Mouse (Mus musculus) liver, embryonic 11.5 days (tissue): ENCODE data around the gene Gm5771. TPM values are rescaled to one million over a fixed set of nuclear protein-coding genes. Genes with fewer than 3 reads are reported as not detected.
A peak's percentile ranks its signal among the peaks of the same experiment; 100 is the strongest.
"Not testable (repeated sequence)": the region's sequence is repeated elsewhere in the genome, so short reads cannot be mapped to it uniquely, and the experiment has no call there.

ENCODE experiments used
- ATAC-seq: fragments of 200-750 bp; cut with Nextera tagmentation; replicated peaks from 2 replicates; pipeline ENCODE4 v1.8.0; 2017; ENCODE audit warnings: moderate number of reproducible peaks, mild to moderate bottlenecking, moderate TSS enrichment, moderate library complexity; ENCODE audit not compliant: low FRiP score
- DNase-seq: peaks from one replicate; pipeline ENCODE4 v3.0.0-alpha.2; 2017; ENCODE audit warnings: low spot score
- H3K27ac ChIP-seq: fragments of 300-500 bp; sonication (generic); 2 replicates; pipeline ENCODE4 v1.5.1; 2014; ENCODE audit warnings: mild to moderate bottlenecking, low read depth, low read length, control low read depth
- H3K27me3 ChIP-seq: fragments of 300-500 bp; sonication (generic); replicated peaks from 2 replicates; pipeline ENCODE4 v1.6.1; 2014; ENCODE audit warnings: low read length, mixed read lengths; ENCODE audit not compliant: control insufficient read depth, insufficient read depth
- H3K36me3 ChIP-seq: fragments of 300-500 bp; sonication (generic); 2 replicates; pipeline ENCODE4 v1.6.1; 2014; ENCODE audit warnings: mild to moderate bottlenecking, low read length, moderate library complexity, mixed read lengths; ENCODE audit not compliant: control insufficient read depth, insufficient read depth
- H3K4me1 ChIP-seq: fragments of 300-500 bp; sonication (generic); replicated peaks from 2 replicates; pipeline ENCODE4 v1.6.1; 2014; ENCODE audit warnings: low read length, mixed read lengths; ENCODE audit not compliant: control insufficient read depth, insufficient read depth
- H3K4me2 ChIP-seq: fragments of 300-500 bp; sonication (generic); 2 replicates; pipeline ENCODE4 v1.6.1; 2014; ENCODE audit warnings: mild to moderate bottlenecking, control low read depth, moderate library complexity
- H3K4me3 ChIP-seq: fragments of 300-500 bp; sonication (generic); 2 replicates; pipeline ENCODE4 v1.5.1; 2014; ENCODE audit warnings: low read depth, low read length, control low read depth
- H3K9ac ChIP-seq: fragments of 300-500 bp; sonication (generic); 2 replicates; pipeline ENCODE4 v1.6.1; 2014; ENCODE audit warnings: low read depth, low read length, control low read depth
- H3K9me3 ChIP-seq: fragments of 300-500 bp; sonication (generic); 2 replicates; pipeline ENCODE4 v1.6.1; 2016; ENCODE audit warnings: low read length, inconsistent platforms, mixed read lengths; ENCODE audit not compliant: control insufficient read depth
- WGBS: fragments of 180-500 bp; shearing (Covaris S2); extraction: QIAGEN DNeasy Blood & Tissue Kit; methylation state at CpG from one replicate; pipeline ENCODE4 v1.1.7; 2014; 5-methylcytosine and 5-hydroxymethylcytosine counted together
- polyA plus RNA-seq: library from polyadenylated mRNA; unstranded; fragments of >200 nt; fragmentation: Nextera tagmentation; extraction: Ambion mirVana; gene quantifications from 2 replicates; pipeline ENCODE4 v1.2.1, GENCODE M21; 2014

The Gm5771 gene
- polyA plus RNA-seq, result not detected in 2 replicates

GRCm38 (mm10) chr6:41392056-41392455 lies at the start of gene Gm5771:
Gene Gm5771, plus strand, starts transcription at chr6:41392356.
- ATAC-seq, DNase-seq, H3K36me3 ChIP-seq, H3K4me2 ChIP-seq, H3K4me3 ChIP-seq, H3K9ac ChIP-seq, H3K27ac ChIP-seq, H3K27me3 ChIP-seq, H3K9me3 ChIP-seq, H3K4me1 ChIP-seq: not testable (repeated sequence)

- Histone ChIP-seq H3K9ac (no peak within 1 kb of the TSS), H3K4me2 (no peak within 1 kb of the TSS), H3K4me3 (no peak within 1 kb of the TSS), H3K27me3 (no peaks in the 10 kb centered on the region), H3K4me1 (no peaks in the 10 kb centered on the region), H3K27ac (no peak within 1 kb of the TSS), H3K9me3 (no peaks in the 10 kb centered on the region), H3K36me3 (no peaks in the 10 kb centered on the region)
- ATAC-seq (no peak), DNase-seq (no peak)
- WGBS, result 76% methylated on average over 2 of the region's 2 CpGs
Measured at GRCm38 (mm10) chr6:41353932-41354331, 38.2 kb upstream of the Gm5771 start, which contains the start of gene Try10. Gene Try10, plus strand, starts transcription at chr6:41354105.

GRCm38 (mm10) chr6:41373772-41374171 lies 18.4 kb upstream of the Gm5771 start:
- not testable (repeated sequence) for DNase-seq, H3K4me3 ChIP-seq, H3K9me3 ChIP-seq, H3K27me3 ChIP-seq, H3K4me2 ChIP-seq, ATAC-seq, H3K36me3 ChIP-seq, H3K9ac ChIP-seq, H3K4me1 ChIP-seq, H3K27ac ChIP-seq
- 69% methylated on average over 2 of the region's 2 CpGs for WGBS

- not testable (repeated sequence) for H3K4me1 ChIP-seq, H3K27ac ChIP-seq, H3K27me3 ChIP-seq, DNase-seq, ATAC-seq, H3K4me2 ChIP-seq, H3K4me3 ChIP-seq, H3K36me3 ChIP-seq, H3K9ac ChIP-seq, H3K9me3 ChIP-seq
Measured at GRCm38 (mm10) chr6:41377578-41377977, 14.6 kb upstream of the Gm5771 start, which contains the start of gene Prss3. Gene Prss3, minus strand, starts transcription at chr6:41377678.

GRCm38 (mm10) chr6:41386781-41387180 lies 5.4 kb upstream of the Gm5771 start:
- H3K27me3 ChIP-seq, result no peaks in the 10 kb centered on the region
- DNase-seq, result no peak
- H3K4me2 ChIP-seq, result no peak overlapping the region
- no peaks in the 10 kb centered on the region for H3K36me3 ChIP-seq
- H3K27ac ChIP-seq, result no peak overlapping the region
- WGBS, result 59% methylated on average over 2 of the region's 2 CpGs
- no peak overlapping the region for H3K4me3 ChIP-seq
- ATAC-seq, result peak; percentile 49; the same call in 1 of the 2 replicates
- no peak overlapping the region for H3K9ac ChIP-seq
- no peaks in the 10 kb centered on the region for H3K9me3 ChIP-seq
- no peaks in the 10 kb centered on the region for H3K4me1 ChIP-seq

- not testable (repeated sequence) for H3K4me2 ChIP-seq, DNase-seq, H3K27ac ChIP-seq, H3K4me3 ChIP-seq, H3K9ac ChIP-seq, H3K27me3 ChIP-seq, H3K9me3 ChIP-seq, H3K36me3 ChIP-seq, ATAC-seq, H3K4me1 ChIP-seq
- 53% methylated on average over 1 of the region's 1 CpGs for WGBS
Measured at GRCm38 (mm10) chr6:41391640-41392039, 516 bp upstream of the Gm5771 start.

GRCm38 (mm10) chr6:41442261-41442660 lies 50.1 kb downstream of the Gm5771 start:
- not testable (repeated sequence) for H3K27me3 ChIP-seq, H3K4me3 ChIP-seq, H3K9ac ChIP-seq, H3K4me2 ChIP-seq, ATAC-seq, H3K9me3 ChIP-seq, DNase-seq, H3K36me3 ChIP-seq, H3K27ac ChIP-seq, H3K4me1 ChIP-seq
- 75% methylated on average over 1 of the region's 2 CpGs for WGBS

GRCm38 (mm10) chr6:41446045-41446444 lies 53.9 kb downstream of the Gm5771 start, which contains the start of gene Gm10334:
Gene Gm10334, minus strand, starts transcription at chr6:41446145.
- H3K36me3 ChIP-seq, H3K27ac ChIP-seq, ATAC-seq, H3K4me1 ChIP-seq, H3K9me3 ChIP-seq, H3K27me3 ChIP-seq, H3K4me2 ChIP-seq, H3K9ac ChIP-seq, H3K4me3 ChIP-seq, DNase-seq: not testable (repeated sequence)
